Mouse (Mus musculus): ENCODE measurements at regions not wholly inside any gene's neighbourhood (a gene's known extent, or its start where the extent isn't known, plus 50 kb on each side); places are given as distances from the start of the nearest gene placed in this dataset.

DNA sequence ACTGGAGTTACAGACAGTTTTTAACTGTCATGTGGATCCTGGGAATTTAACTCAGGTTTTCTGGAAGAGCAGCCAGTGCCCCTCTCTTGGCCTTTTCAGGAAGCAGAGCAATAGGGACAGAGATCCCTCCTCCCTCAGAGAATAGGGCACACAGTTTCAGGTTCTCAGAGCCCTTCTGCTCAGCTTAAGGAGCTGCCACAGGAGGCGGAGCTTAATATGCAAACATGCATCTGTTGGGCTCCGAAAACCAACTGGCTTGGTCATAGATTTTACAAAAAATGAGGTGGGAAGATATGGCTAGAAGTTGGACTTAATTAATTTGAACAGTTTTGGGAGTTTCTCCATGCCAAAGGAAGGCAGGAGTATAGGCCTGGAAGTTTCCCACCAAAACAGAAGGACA lies 61.9 kb upstream of the Znrf2 start:
- no peak for DNase-seq (ENCODE audit: low spot score)

DNA sequence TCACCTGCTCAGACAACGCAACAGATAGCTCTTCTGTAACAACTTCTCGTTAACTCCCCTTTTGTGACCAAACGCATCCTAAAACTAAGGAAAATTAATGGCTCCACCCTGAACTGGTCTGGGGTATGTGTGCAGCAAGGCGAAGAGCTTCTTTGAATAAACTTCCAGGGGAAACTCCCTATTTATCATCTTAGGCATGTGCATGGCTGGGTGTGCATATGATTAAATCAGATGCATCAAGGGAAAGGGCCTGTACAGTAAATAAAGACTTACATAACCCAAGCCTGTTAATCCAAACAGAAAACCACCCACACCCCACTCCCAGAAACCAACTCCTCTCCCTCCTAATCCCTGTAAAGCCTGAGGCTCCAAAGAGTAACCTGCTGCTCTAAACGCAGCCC lies 59.2 kb upstream of the Znrf2 start:
- no peak for DNase-seq (ENCODE audit: low spot score)

DNA sequence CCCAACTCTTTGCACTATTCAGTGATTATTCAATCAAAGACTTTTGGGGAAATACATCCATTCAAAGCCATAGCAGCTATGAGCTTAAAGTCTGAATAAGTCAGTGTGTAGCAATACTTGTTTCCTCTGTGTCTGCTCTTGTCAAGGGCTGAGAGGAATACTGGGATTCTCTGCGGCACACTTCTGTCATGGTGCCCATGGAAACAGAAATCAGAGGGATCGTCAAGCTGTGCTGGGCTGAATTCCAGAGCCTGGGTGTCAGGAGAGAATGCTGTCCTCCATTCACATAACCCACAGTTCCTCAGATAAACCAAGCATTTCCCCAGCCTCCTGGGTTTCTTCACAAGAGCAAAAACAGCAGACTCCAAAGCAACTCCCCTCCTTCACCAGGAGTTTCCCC lies 58.6 kb upstream of the Znrf2 start:
- peak; percentile 55 for DNase-seq (ENCODE audit: low spot score)

DNA sequence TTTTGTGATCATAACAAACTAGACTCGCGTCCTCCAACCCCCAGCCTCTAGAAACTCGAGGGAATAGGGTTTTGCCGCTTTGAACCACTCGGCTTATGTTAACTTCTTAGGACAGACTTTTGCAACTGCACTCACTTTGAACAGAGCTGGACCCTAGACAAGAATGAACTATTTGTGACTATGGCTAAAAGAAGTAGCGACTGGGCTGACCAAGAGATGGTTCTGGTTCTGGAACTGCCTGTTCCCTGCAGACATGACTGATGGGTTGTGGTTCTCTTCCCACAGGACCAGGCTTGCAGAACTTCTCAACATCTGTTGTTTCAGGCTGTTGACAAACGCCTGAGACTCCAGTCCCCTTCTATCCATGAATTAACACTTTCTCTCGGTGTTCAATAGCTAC lies 57.5 kb upstream of the Znrf2 start:
- DNase-seq (ENCODE audit: low spot score): no peak

DNA sequence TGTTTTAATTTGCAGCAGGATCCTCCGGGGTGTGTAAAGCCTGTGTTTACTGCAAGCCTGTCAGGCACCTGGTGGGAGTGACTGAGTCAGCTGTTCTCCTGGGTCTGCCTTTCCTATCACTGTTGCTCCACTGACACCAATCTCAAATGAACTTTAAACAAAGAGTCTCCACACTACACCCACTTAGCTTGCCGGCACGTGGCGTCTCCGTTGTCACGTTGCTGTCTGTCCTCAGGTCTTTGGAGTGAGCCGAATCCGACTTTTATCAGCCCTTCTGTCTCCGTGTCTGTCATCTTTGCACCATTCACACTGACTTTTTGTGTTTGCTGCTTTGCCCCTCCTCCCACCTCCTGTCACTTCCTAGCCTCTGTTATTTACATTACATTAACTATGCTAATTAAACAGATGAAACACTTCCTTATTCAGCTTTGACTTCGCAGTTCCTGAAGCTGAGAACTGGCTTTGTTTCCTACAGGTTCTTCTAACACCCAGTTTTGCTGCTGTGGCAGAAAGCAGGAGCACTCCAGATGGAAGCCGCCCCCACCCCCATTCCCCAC lies 56.7 kb upstream of the Znrf2 start:
- peak; percentile 43 for DNase-seq (ENCODE audit: low spot score)

DNA sequence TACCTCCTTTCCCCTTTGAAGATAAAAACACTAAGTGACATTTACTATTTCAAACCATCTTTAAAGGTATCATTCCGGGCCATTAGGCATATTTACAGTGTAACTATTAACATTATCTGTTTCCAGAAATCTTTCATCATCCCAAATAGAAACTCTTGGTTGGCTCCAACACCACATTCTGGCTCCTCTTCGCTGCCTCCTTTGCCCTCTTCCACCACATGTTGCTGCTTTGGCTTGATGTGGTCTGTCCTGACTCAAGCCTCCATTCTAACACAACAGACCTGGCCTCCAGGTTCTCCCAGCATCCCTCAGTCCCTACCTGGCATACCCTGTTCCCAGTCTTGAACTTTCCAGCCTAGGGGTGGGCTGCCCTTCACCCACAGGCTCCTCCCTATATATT lies 56.2 kb upstream of the Znrf2 start:
- no peak for DNase-seq (ENCODE audit: low spot score)

DNA sequence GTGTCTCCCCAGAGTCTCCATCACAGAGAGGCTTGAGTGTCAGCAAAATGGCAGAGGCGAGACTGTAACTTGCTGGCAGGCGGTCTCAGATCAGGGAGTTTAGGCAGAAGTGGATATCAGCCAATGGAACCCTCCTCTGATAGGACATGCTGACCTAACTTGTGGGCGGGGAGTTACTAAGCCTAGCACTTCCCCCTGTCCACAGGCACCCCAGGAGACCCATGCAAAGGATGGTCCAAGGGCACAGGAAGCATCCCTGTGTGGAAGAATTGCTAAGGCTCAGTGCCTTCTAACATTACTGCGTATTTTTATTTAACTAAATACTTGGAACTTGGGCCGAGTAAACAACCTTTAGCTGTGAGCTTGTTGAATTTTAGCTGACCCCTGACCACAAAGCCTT lies 54.7 kb upstream of the Znrf2 start:
- no peak for DNase-seq (ENCODE audit: low spot score)

DNA sequence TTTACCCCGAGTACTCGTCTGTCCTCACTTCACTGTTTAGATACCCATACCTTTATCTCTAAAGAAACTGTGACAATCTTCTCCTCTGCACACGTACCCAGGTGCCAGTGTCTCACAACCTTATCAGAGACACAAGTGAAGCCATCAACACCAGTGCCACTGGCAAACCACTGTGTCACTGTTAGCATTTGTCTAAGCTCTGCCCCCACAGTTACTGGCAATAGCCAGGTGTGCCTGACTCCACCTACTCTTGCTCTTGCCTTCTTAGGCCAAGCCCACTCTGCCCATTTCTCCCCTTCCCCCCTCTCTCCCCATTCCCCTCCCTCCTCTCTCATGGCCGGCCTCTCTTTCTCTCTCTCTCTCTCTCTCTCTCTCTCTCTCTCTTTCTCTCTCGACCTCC lies 54.2 kb upstream of the Znrf2 start:
- DNase-seq (ENCODE audit: low spot score): no peak

DNA sequence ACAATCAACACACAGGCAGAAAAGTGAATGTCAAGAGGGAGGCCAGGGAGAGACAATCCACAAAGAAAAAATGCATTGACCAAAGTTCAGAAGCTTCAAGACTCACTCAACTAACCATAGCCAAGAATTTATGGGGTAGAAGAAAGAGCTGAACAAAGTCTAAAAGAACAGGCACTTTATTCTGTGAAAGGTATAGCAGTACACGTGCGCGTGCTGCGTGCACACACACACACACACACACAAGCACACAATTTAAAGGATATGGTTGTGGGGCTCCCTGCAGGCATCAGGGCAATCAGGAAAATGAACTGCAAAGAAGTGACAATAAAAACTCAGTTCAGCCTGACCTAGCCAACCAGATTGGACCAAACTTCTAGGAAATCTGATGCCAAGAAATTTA lies 53.0 kb upstream of the Znrf2 start:
- no peak for DNase-seq (ENCODE audit: low spot score)

DNA sequence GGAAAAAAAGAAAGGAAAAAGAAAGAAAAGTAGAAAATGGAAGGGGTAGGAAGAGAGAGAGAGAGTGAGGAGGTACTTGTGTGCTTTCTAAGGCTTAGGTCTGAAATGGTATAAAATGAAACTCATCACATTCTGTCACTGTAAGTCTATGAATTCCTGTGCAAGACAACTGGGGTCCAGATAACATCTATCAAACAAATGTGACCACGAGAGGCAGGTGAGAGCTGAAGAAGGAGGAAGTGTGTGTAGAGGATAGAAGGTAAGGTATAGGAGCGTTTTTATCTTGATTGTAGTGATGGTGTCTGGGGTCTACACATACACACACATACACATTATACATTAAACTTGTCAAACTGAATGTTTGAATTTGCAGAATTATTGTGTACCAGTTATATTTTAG lies 51.0 kb upstream of the Znrf2 start:
- DNase-seq (ENCODE audit: low spot score): no peak

DNA sequence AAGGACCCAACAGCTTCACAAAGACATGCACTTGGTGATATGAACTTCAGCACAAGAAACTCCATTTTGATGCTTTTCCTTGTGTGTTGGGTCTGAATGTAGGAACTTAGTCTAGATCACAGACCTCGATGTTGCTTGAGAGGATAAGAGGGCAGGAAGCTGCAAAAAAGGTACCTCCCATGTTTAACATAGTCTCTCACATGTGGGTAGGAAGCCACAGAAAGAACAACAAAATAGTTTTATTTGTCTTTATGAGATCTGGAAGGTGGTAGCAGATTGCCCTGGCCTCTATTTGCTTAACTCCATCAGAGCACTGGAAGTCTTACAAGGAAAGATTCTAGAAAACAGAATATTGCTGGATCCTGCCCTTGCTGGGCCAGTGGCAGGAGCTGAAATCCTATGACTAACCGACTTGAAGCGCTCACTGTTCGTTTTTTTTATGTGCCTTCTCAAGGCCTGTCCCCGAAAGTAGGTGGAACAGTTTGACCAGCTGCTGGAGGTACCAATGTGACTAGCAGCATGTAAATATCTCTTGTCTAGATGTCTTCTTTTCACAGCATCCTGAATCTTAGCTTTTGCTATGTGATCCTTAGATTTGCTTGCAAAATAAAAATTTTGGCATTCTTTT lies 50.1 kb upstream of the Znrf2 start:
- DNase-seq (ENCODE audit: low spot score): no peak

All from layer of hippocampus, adult 9-10 months (tissue).